Mouse (Mus musculus): ENCODE results near the gene Caps2. TPM values are rescaled to one million over a fixed set of nuclear protein-coding genes. Genes with fewer than 3 reads are reported as not detected.
"Not testable (repeated sequence)": the region's sequence is repeated elsewhere in the genome, so short reads cannot be mapped to it uniquely, and the experiment has no call there.

Caps2 gene
- not detected for total RNA-seq (2021)
- long read RNA-seq, experiment 1, result 0 reads
- long read RNA-seq, experiment 2, result 0 reads

GRCm38 (mm10) chr10:112163168-112163766, at the start of gene Caps2:
TSS of gene Caps2 (plus strand) at chr10:112163621.
- DNase-seq, result no peak

- not testable (repeated sequence) for DNase-seq
These were observed 38.3 kb upstream of the Caps2 start for GRCm38 (mm10) chr10:112125090-112125489.

- DNase-seq, result not testable (repeated sequence)
These were observed 35.7 kb upstream of the Caps2 start for GRCm38 (mm10) chr10:112127682-112128230.

- DNase-seq, result no peak
These were observed 31.2 kb upstream of the Caps2 start for GRCm38 (mm10) chr10:112132194-112132593.

GRCm38 (mm10) chr10:112138050-112138870, 25.2 kb upstream of the Caps2 start:
- no peak for DNase-seq

- no peak for DNase-seq
These were observed 24.5 kb upstream of the Caps2 start for GRCm38 (mm10) chr10:112138871-112139430.

- DNase-seq, result no peak
These were observed 23.6 kb upstream of the Caps2 start for GRCm38 (mm10) chr10:112139834-112140233.

GRCm38 (mm10) chr10:112159882-112160560, 3.4 kb upstream of the Caps2 start, which contains the start of gene Glipr1l3:
TSS of gene Glipr1l3 (minus strand) at chr10:112160327.
- peak; percentile 6 for DNase-seq

GRCm38 (mm10) chr10:112177027-112177426, 13.6 kb downstream of the Caps2 start:
- not testable (repeated sequence) for DNase-seq

GRCm38 (mm10) chr10:112193919-112194318, 30.5 kb downstream of the Caps2 start:
- DNase-seq, result not testable (repeated sequence)

- DNase-seq, result no peak
These were observed 40.0 kb downstream of the Caps2 start for GRCm38 (mm10) chr10:112203463-112203862.

GRCm38 (mm10) chr10:112227073-112227472, 63.7 kb downstream of the Caps2 start:
- DNase-seq, result no peak

- not testable (repeated sequence) for DNase-seq
These were observed 65.8 kb downstream of the Caps2 start for GRCm38 (mm10) chr10:112229091-112229843.

GRCm38 (mm10) chr10:112232733-112233132, 69.3 kb downstream of the Caps2 start:
- not testable (repeated sequence) for DNase-seq

- not testable (repeated sequence) for DNase-seq
These were observed 72.0 kb downstream of the Caps2 start for GRCm38 (mm10) chr10:112235396-112235940.

GRCm38 (mm10) chr10:112248273-112248672, 84.9 kb downstream of the Caps2 start:
- DNase-seq, result no peak

GRCm38 (mm10) chr10:112263467-112263866, 100.0 kb downstream of the Caps2 start:
- no peak for DNase-seq
